Mouse (Mus musculus): ENCODE measurements at regions not wholly inside any gene's neighbourhood (a gene's known extent, or its start where the extent isn't known, plus 50 kb on each side); places are given as distances from the start of the nearest gene placed in this dataset.

DNA sequence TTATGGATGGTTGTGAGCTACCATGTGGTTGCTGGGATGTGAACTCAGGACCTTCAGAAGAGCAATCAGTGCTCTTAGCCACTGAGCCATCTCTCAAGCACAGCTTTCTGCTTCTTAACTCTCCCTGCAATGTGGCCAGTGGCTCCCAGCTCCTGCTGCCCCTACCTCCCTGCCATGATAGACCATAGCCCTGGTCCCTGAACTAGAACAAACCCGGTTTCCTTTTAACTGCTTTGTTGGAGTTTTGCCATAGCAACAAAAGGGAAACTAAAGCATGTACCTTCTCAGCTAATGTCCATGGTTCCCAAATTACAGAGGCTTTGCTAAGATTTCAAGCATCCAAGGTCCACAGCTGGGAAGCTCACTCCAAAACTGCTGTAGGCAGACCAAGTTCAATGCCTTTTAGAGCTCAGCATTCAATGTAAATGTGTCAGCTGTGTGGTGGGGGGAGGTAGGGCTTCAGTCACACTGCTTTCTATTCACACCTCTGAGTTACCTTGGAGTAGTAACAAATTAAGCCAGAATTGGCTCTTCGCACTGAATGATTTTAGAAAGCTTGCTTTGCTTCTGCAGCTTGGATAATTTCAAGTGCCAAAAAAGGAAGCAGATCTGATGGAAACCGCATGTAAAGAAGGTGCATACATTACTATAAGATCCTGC is 54.0 kb upstream of the Usp24 start:
- no peak for TF ChIP-seq GATA1 (IDR thresholded peaks at IDR 0.05; ENCODE audit: borderline replicate concordance, low read length)
- TF ChIP-seq FLI1 (IDR thresholded peaks at IDR 0.05; ENCODE audit: low read length) = no peak

Measured in megakaryocyte, embryonic 14.5 days (primary cell).